In genomic region chr2:158845031-158845430, GRCm38 (mm10) we compare ENCODE assay signal across 17 mouse cellular contexts.
"Had no signal": no experiment of that assay in that cellular context is flagged by ENCODE, and none has a peak within 500 bp of the region (broad histone marks: within the 10 kb centered on the region; RNA-seq: fewer than 3 reads in every experiment).

No protein-coding gene starts in this region.

- H3K9me3 ChIP-seq: liver, embryonic 15.5 days; lung, embryonic 15.5 days; megakaryocyte, embryonic 14.5 days; midbrain, embryonic 13.5 days; neural tube, embryonic 12.5 days; stomach, embryonic 15.5 days had no signal

- H3K4me3 ChIP-seq: liver, embryonic 15.5 days; lung, embryonic 15.5 days; megakaryocyte, embryonic 14.5 days; midbrain, embryonic 13.5 days; neural tube, embryonic 12.5 days; stomach, embryonic 15.5 days had no signal

- H3K9ac ChIP-seq: liver, embryonic 15.5 days; liver, postnatal 0 days; lung, embryonic 15.5 days; midbrain, embryonic 13.5 days; neural tube, embryonic 12.5 days; stomach, embryonic 15.5 days had no signal

- H3K27me3 ChIP-seq: liver, embryonic 15.5 days; lung, embryonic 15.5 days; megakaryocyte, embryonic 14.5 days; midbrain, embryonic 13.5 days; neural tube, embryonic 12.5 days; stomach, embryonic 15.5 days had no signal

- ATAC-seq: liver, postnatal 0 days; lung, postnatal 0 days; midbrain, embryonic 13.5 days; midbrain, embryonic 16.5 days had no signal

- H3K27ac ChIP-seq: liver, embryonic 15.5 days; lung, embryonic 15.5 days; macrophage; midbrain, embryonic 13.5 days; neural tube, embryonic 12.5 days; stomach, embryonic 15.5 days had no signal

- DNase-seq: liver, postnatal 0 days; lung, adult 2 months; lung, postnatal 14 days; lung, postnatal 36 days; right cerebral cortex, postnatal 14 days; thymus, adult 18-20 months; thymus, postnatal 14 days; thymus, postnatal 36 days had no signal

- H3K36me3 ChIP-seq: stomach, embryonic 15.5 days had no signal

- H3K4me2 ChIP-seq: liver, embryonic 15.5 days; lung, embryonic 15.5 days; midbrain, embryonic 13.5 days; neural tube, embryonic 12.5 days; stomach, embryonic 15.5 days had no signal

- H3K4me1 ChIP-seq: liver, embryonic 15.5 days; lung, embryonic 15.5 days had no signal
